Mouse (Mus musculus) heart, embryonic 11.5 days (tissue): Measurements from ENCODE around the gene Arl3. TPM values are rescaled to one million over a fixed set of nuclear protein-coding genes. Genes with fewer than 3 reads are reported as not detected.

ENCODE experiments used
- ATAC-seq: fragments of 200-750 bp; cut with Nextera tagmentation; replicated peaks from 2 replicates; pipeline ENCODE4 v1.8.0; 2017; ENCODE audit warnings: moderate library complexity; ENCODE audit not compliant: insufficient number of reproducible peaks, low FRiP score, low TSS enrichment
- H3K27ac ChIP-seq: fragments of 300-500 bp; sonication (generic); 2 replicates; pipeline ENCODE4 v1.5.1; 2014; ENCODE audit warnings: mild to moderate bottlenecking, low read depth, low read length
- H3K27me3 ChIP-seq: fragments of 300-500 bp; sonication (generic); 2 replicates; pipeline ENCODE4 v1.6.1; 2014; ENCODE audit warnings: mild to moderate bottlenecking, low read length, mixed read lengths; ENCODE audit not compliant: control insufficient read depth, insufficient read depth
- H3K36me3 ChIP-seq: fragments of 300-500 bp; sonication (generic); 2 replicates; pipeline ENCODE4 v1.6.1; 2014; ENCODE audit warnings: mild to moderate bottlenecking, low read length, moderate library complexity, mixed read lengths; ENCODE audit not compliant: control insufficient read depth, insufficient read depth
- H3K4me1 ChIP-seq: fragments of 300-500 bp; sonication (generic); 2 replicates; pipeline ENCODE4 v1.6.1; 2014; ENCODE audit warnings: low read length; ENCODE audit not compliant: control insufficient read depth, insufficient read depth
- H3K4me2 ChIP-seq: fragments of 300-500 bp; sonication (generic); 2 replicates; pipeline ENCODE4 v1.6.1; 2014; ENCODE audit warnings: mild to moderate bottlenecking, moderate library complexity
- H3K4me3 ChIP-seq: fragments of 300-500 bp; sonication (generic); 2 replicates; pipeline ENCODE4 v1.5.1; 2014; ENCODE audit warnings: low read depth, low read length
- H3K9ac ChIP-seq: fragments of 300-500 bp; sonication (generic); 2 replicates; pipeline ENCODE4 v1.6.1; 2014; ENCODE audit warnings: mild to moderate bottlenecking, low read depth, low read length, moderate library complexity
- H3K9me3 ChIP-seq: fragments of 300-500 bp; sonication (generic); replicated peaks from 2 replicates; pipeline ENCODE4 v1.6.1; 2016; ENCODE audit warnings: low read length; ENCODE audit not compliant: control insufficient read depth
- WGBS: fragments of 180-500 bp; shearing (Covaris S2); extraction: QIAGEN DNeasy Blood & Tissue Kit; methylation state at CpG from one replicate; pipeline ENCODE4 v1.1.7; 2014; ENCODE audit not compliant: insufficient replicate concordance; 5-methylcytosine and 5-hydroxymethylcytosine counted together
- polyA plus RNA-seq: library from polyadenylated mRNA; unstranded; fragments of >200 nt; fragmentation: Nextera tagmentation; extraction: Ambion mirVana; gene quantifications from 2 replicates; pipeline ENCODE4 v1.2.1, GENCODE M21; 2014

Gene Arl3
- polyA plus RNA-seq, 1 experiment from 2014 or later, result 83.5 TPM

DNA sequence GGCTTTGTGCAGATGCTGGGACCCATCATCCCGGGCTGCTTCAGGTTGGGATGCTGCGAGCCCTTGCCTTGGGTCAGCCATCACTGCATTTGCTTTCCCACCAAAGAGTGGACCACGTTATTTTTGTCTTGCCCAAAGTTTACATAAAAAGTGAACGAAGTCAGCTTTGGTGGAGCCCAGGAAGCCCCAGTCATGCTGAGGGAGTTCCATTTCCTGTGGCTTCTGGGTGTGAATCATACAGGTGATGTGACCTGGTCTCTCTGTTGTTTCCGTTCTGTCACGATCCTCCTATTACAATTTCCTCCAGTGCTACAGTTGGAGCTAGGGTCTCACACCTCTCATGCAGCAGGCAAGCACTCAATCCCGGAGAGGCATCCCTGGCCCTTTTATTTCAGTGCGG lies 44.4 kb upstream of the Arl3 start:
- Histone ChIP-seq H3K4me3 (no peak overlapping the region), H3K27me3 (no peaks in the 10 kb centered on the region), H3K9ac (no peak overlapping the region), H3K27ac (no peak overlapping the region), H3K9me3 (no peaks in the 10 kb centered on the region), H3K4me1 (peaks cover 77% of the 10 kb centered on the region), H3K36me3 (no peaks in the 10 kb centered on the region; the same call in 1 of the 2 replicates), H3K4me2 (no peak overlapping the region)
- 75% methylated on average over 8 of the region's 8 CpGs for WGBS
- no peak for ATAC-seq

DNA sequence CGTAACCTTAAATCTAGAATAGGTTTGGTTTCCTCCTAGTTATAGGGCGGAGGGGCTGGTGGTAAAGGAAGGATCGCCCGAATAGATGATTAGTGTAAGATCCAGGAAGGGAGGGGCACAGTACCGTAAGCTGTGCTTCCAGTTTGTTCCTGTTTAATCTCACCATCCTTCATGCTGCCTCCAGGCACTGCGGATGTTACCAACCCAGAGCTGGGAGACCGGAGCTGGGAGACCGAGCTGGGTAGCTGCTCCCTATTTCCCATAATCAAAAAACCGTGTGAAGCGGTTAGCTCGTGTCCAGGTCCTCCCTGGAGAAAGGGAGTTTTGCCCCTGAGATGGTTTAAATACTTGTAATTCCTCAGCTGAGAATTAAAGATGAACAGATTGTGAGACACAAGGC lies 43.4 kb upstream of the Arl3 start:
- peaks cover 68% of the 10 kb centered on the region for H3K4me1 ChIP-seq
- H3K9ac ChIP-seq, result no peak overlapping the region
- no peaks in the 10 kb centered on the region for H3K9me3 ChIP-seq
- H3K27ac ChIP-seq, result no peak overlapping the region
- H3K4me2 ChIP-seq, result peak overlapping the region; percentile 11; the same call in 1 of the 2 replicates
- WGBS, result 55% methylated on average over 11 of the region's 11 CpGs
- no peaks in the 10 kb centered on the region; the same call in 1 of the 2 replicates for H3K36me3 ChIP-seq
- no peak overlapping the region for H3K4me3 ChIP-seq
- no peaks in the 10 kb centered on the region for H3K27me3 ChIP-seq
- no peak for ATAC-seq

DNA sequence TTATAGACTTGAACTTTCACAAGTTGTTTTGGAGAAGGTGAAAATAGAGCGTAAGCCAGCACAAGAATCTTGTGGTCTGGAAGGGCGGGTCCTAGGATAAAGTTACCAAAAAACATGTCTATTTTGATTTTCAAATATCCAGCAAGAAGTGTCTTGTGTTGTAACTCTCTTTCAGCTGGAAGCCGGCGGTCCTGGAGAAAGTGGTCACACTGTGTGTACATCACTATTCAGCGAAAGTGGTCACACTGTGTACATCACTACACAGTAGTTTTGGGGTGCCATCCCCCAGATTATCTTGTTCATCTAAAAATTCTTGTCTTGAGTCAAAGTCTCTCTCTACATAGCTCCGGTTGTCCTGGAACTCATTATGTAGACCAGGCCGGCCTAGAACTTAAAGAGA lies 35.2 kb upstream of the Arl3 start:
- H3K36me3 ChIP-seq, result peaks cover 3% of the 10 kb centered on the region; the same call in 1 of the 2 replicates
- no peaks in the 10 kb centered on the region for H3K9me3 ChIP-seq
- H3K27me3 ChIP-seq, result no peaks in the 10 kb centered on the region
- no peak overlapping the region for H3K27ac ChIP-seq
- H3K4me2 ChIP-seq, result no peak overlapping the region
- peaks cover 19% of the 10 kb centered on the region for H3K4me1 ChIP-seq
- WGBS, result 93% methylated on average over 7 of the region's 7 CpGs
- no peak for ATAC-seq
- no peak overlapping the region for H3K9ac ChIP-seq
- no peak overlapping the region for H3K4me3 ChIP-seq

DNA sequence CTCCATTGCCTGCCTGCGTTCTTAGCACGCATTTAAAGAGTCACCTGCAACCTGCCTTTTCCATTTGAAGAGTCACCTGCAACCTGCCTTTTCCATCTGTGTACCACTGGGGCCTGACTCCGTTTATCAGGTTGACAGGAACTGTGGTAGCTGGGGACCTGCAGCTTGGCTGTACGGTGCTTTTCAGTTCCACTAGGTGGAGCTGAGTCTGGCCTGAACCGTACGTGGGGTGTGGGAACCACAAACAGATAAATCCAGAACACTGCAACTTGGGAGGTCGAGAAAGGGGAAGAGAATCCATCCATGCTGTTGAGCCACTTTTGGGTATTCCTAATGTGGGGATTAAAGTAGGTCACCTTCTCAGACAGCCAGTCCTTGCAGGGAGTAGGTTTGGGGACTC lies 34.4 kb upstream of the Arl3 start:
- no peaks in the 10 kb centered on the region for H3K27me3 ChIP-seq
- H3K9me3 ChIP-seq, result no peaks in the 10 kb centered on the region
- no peak for ATAC-seq
- no peak overlapping the region for H3K27ac ChIP-seq
- WGBS, result 47% methylated on average over 7 of the region's 7 CpGs
- H3K4me2 ChIP-seq, result no peak overlapping the region
- no peak overlapping the region for H3K9ac ChIP-seq
- H3K4me1 ChIP-seq, result peaks cover 17% of the 10 kb centered on the region
- H3K4me3 ChIP-seq, result no peak overlapping the region
- H3K36me3 ChIP-seq, result peaks cover 3% of the 10 kb centered on the region; the same call in 1 of the 2 replicates

DNA sequence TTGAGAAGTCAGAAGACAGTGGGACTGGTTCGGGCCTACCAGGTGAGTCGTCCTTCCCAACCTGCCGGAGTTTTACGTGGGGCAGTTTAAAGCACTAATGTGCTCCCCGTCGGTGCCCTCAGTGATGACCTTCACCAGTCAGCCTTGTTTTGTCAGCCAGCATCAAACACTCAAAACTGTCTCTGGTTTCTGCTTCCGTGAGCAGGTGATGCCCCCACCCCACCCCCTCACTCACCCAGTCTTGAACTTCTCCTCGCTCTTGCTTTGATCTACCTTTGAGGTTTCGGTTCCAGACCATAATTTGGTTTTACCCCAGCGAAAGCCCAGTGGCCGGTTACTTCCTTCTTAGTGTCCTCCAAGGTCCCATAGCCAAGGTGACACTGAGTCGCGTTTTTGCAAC lies 33.7 kb upstream of the Arl3 start:
- Histone ChIP-seq H3K27me3 (no peaks in the 10 kb centered on the region), H3K36me3 (peaks cover 3% of the 10 kb centered on the region; the same call in 1 of the 2 replicates), H3K27ac (no peak overlapping the region), H3K9me3 (no peaks in the 10 kb centered on the region), H3K4me3 (no peak overlapping the region), H3K4me1 (peaks cover 16% of the 10 kb centered on the region), H3K9ac (no peak overlapping the region), H3K4me2 (no peak overlapping the region)
- 86% methylated on average over 13 of the region's 13 CpGs for WGBS
- ATAC-seq, result no peak

DNA sequence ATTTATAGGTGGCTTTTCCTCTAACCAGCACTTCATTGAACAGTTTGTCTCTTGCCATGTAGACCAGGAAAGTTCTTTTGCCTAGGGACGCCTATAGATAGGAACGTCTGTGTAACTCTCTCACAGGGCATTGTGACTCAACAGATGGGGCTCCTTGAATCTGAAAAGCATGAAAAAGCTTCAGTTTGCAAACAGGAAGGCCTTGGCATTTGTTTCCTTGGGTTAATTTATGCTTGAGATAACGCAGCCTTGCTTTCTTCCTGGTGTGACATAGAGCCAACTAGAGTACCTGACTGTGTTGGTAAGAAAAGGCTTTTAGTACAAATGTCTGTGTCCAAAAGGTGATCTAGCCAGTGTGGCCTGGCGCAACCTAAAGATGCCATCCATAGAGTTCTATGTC lies 29.4 kb upstream of the Arl3 start:
- Histone ChIP-seq H3K27ac (no peak overlapping the region), H3K9me3 (no peaks in the 10 kb centered on the region), H3K4me3 (no peak overlapping the region), H3K4me2 (no peak overlapping the region), H3K9ac (no peak overlapping the region), H3K27me3 (no peaks in the 10 kb centered on the region), H3K4me1 (peaks cover 12% of the 10 kb centered on the region), H3K36me3 (no peaks in the 10 kb centered on the region; the same call in 1 of the 2 replicates)
- 80% methylated on average over 4 of the region's 4 CpGs for WGBS
- no peak for ATAC-seq

DNA sequence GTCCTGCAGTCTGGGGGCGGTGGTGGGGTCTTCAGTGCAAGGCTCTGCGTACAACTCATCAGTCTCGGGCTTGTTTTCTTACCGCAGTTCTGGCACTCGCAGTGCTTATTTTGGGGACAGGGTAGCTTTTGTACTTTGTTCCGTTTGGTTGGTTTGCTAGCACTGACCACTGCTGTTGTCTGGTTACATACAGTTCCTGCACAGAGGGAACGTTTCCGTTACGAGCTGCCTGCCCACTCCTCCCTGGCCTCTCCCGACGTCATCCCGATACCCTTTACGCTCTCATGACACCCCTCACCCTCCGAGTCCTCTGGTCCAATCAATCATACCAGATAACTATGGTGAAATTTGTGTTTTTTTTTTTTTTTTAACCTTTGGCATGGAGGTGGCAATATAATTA lies 28.5 kb upstream of the Arl3 start:
- no peaks in the 10 kb centered on the region; the same call in 1 of the 2 replicates for H3K36me3 ChIP-seq
- H3K4me3 ChIP-seq, result no peak overlapping the region
- H3K9me3 ChIP-seq, result no peaks in the 10 kb centered on the region
- peaks cover 12% of the 10 kb centered on the region for H3K4me1 ChIP-seq
- H3K27me3 ChIP-seq, result no peaks in the 10 kb centered on the region
- 69% methylated on average over 14 of the region's 14 CpGs for WGBS
- ATAC-seq, result no peak
- H3K4me2 ChIP-seq, result no peak overlapping the region
- no peak overlapping the region for H3K9ac ChIP-seq
- no peak overlapping the region for H3K27ac ChIP-seq

DNA sequence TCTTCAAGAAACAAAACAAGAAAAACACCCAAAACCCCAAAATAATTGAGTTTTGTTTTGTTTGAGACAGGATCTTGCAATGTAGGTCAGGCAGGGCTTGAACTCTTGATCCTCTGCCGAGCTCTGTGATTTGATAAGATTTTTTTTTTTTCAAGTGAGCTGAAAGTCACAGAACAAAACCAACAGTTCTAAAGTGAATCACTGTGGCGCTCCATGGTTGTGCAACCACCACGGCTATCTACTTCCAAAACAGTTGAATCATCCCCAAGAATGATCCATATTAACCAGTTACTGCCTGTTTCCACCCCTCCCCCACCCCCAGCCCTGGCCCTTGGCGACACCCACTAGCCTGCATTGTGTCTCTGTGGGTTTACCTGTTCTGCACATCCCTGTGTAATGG lies 27.4 kb upstream of the Arl3 start:
- Histone ChIP-seq H3K9me3 (no peaks in the 10 kb centered on the region), H3K27me3 (no peaks in the 10 kb centered on the region), H3K4me1 (peaks cover 12% of the 10 kb centered on the region), H3K4me2 (peak overlapping the region; percentile 84), H3K27ac (no peak overlapping the region), H3K36me3 (no peaks in the 10 kb centered on the region; the same call in 1 of the 2 replicates), H3K4me3 (peak overlapping the region; percentile 89), H3K9ac (no peak overlapping the region; the same call in 1 of the 2 replicates)
- 64% methylated on average over 4 of the region's 4 CpGs for WGBS
- no peak for ATAC-seq
